Mouse (Mus musculus) limb, embryonic 15.5 days (tissue): ENCODE results near the gene Cgref1. TPM values are rescaled to one million over a fixed set of nuclear protein-coding genes. Genes with fewer than 3 reads are reported as not detected.
A peak's percentile ranks its signal among the peaks of the same experiment; 100 is the strongest.

Source experiments
- ATAC-seq: fragments of 200-750 bp; cut with Nextera tagmentation; 2 replicates; pipeline ENCODE4 v1.8.0; 2017; ENCODE audit warnings: low read depth, moderate TSS enrichment; ENCODE audit not compliant: insufficient number of reproducible peaks, low FRiP score, low TSS enrichment
- H3K27ac ChIP-seq: fragments of 300-500 bp; sonication (generic); 2 replicates; pipeline ENCODE4 v1.5.1; 2015; ENCODE audit warnings: moderate library complexity, mild to moderate bottlenecking, inconsistent platforms
- H3K27me3 ChIP-seq: fragments of 300-500 bp; sonication (generic); 2 replicates; pipeline ENCODE4 v1.6.1; 2015; ENCODE audit warnings: inconsistent platforms
- H3K36me3 ChIP-seq: fragments of 300-500 bp; sonication (generic); 2 replicates; pipeline ENCODE4 v1.6.1; 2015; ENCODE audit warnings: inconsistent platforms
- H3K4me1 ChIP-seq: fragments of 300-500 bp; sonication (generic); 2 replicates; pipeline ENCODE4 v1.6.1; 2015; ENCODE audit warnings: inconsistent platforms
- H3K4me2 ChIP-seq: fragments of 300-500 bp; sonication (generic); 2 replicates; pipeline ENCODE4 v1.6.1; 2015; ENCODE audit warnings: mild to moderate bottlenecking, inconsistent platforms
- H3K4me3 ChIP-seq: fragments of 300-500 bp; sonication (generic); 2 replicates; pipeline ENCODE4 v1.5.1; 2015; ENCODE audit warnings: mild to moderate bottlenecking, inconsistent platforms
- H3K9ac ChIP-seq: fragments of 300-500 bp; sonication (generic); 2 replicates; pipeline ENCODE4 v1.6.1; 2015; ENCODE audit warnings: inconsistent platforms
- H3K9me3 ChIP-seq: fragments of 300-500 bp; sonication (generic); 2 replicates; pipeline ENCODE4 v1.6.1; 2016; ENCODE audit warnings: inconsistent platforms
- WGBS: fragments of 180-500 bp; shearing (Covaris S2); methylation state at CpG from one replicate; pipeline ENCODE4 v1.1.7; 2015; 5-methylcytosine and 5-hydroxymethylcytosine counted together
- polyA plus RNA-seq: library from polyadenylated mRNA; unstranded; fragments of >200 nt; fragmentation: Nextera tagmentation; extraction: Ambion mirVana; gene quantifications from 2 replicates; pipeline ENCODE4 v1.2.1, GENCODE M21; 2015

Gene Cgref1
- polyA plus RNA-seq, 1 experiment from 2014 or later, result 21.0 TPM

- H3K9ac ChIP-seq, result no peak overlapping the region
- no peaks in the 10 kb centered on the region for H3K9me3 ChIP-seq
- H3K27ac ChIP-seq, result no peak overlapping the region
- peaks cover 24% of the 10 kb centered on the region for H3K4me1 ChIP-seq
- ATAC-seq, result no peak
- H3K36me3 ChIP-seq, result peaks cover 18% of the 10 kb centered on the region
- WGBS, result 64% methylated on average over 5 of the region's 5 CpGs
- H3K27me3 ChIP-seq, result peaks cover 6% of the 10 kb centered on the region; the same call in 1 of the 2 replicates
- no peak overlapping the region for H3K4me2 ChIP-seq
- H3K4me3 ChIP-seq, result no peak overlapping the region
Observed at GRCm38 (mm10) chr5:30948620-30949019, 3.2 kb upstream of the Cgref1 start.

- ATAC-seq, result no peak
- Histone ChIP-seq H3K9ac (no peak overlapping the region), H3K27me3 (peaks cover 6% of the 10 kb centered on the region; the same call in 1 of the 2 replicates), H3K36me3 (no peaks in the 10 kb centered on the region), H3K4me2 (no peak overlapping the region), H3K4me1 (peaks cover 12% of the 10 kb centered on the region), H3K4me3 (no peak overlapping the region; the same call in 1 of the 2 replicates), H3K9me3 (no peaks in the 10 kb centered on the region), H3K27ac (no peak overlapping the region)
- 78% methylated on average over 6 of the region's 6 CpGs for WGBS
Observed at GRCm38 (mm10) chr5:30944344-30944743, 1.0 kb downstream of the Cgref1 start.

- H3K27me3 ChIP-seq, result peaks cover 6% of the 10 kb centered on the region; the same call in 1 of the 2 replicates
- H3K27ac ChIP-seq, result no peak overlapping the region
- no peak overlapping the region for H3K9ac ChIP-seq
- no peak overlapping the region for H3K4me3 ChIP-seq
- no peak for ATAC-seq
- no peak overlapping the region for H3K4me2 ChIP-seq
- WGBS, result 96% methylated on average over 2 of the region's 2 CpGs
- H3K36me3 ChIP-seq, result no peaks in the 10 kb centered on the region
- no peaks in the 10 kb centered on the region for H3K9me3 ChIP-seq
- peaks cover 6% of the 10 kb centered on the region for H3K4me1 ChIP-seq
Observed at GRCm38 (mm10) chr5:30943004-30943403, 2.4 kb downstream of the Cgref1 start.

GRCm38 (mm10) chr5:30934725-30935461, 10.5 kb downstream of the Cgref1 start:
- Histone ChIP-seq H3K9ac (no peak overlapping the region), H3K9me3 (no peaks in the 10 kb centered on the region), H3K4me1 (peaks cover 3% of the 10 kb centered on the region; the same call in 1 of the 2 replicates), H3K27me3 (no peaks in the 10 kb centered on the region), H3K4me2 (no peak overlapping the region), H3K4me3 (no peak overlapping the region), H3K36me3 (no peaks in the 10 kb centered on the region), H3K27ac (no peak overlapping the region)
- ATAC-seq, result no peak
- 88% methylated on average over 5 of the region's 5 CpGs for WGBS

GRCm38 (mm10) chr5:30933705-30934104, 11.7 kb downstream of the Cgref1 start:
- no peak for ATAC-seq
- Histone ChIP-seq H3K27ac (no peak overlapping the region), H3K36me3 (no peaks in the 10 kb centered on the region), H3K9ac (no peak overlapping the region), H3K9me3 (no peaks in the 10 kb centered on the region), H3K4me3 (no peak overlapping the region), H3K27me3 (no peaks in the 10 kb centered on the region), H3K4me2 (no peak overlapping the region), H3K4me1 (peaks cover 3% of the 10 kb centered on the region; the same call in 1 of the 2 replicates)
- WGBS, result 63% methylated on average over 5 of the region's 5 CpGs

- H3K4me3 ChIP-seq, result no peak overlapping the region
- H3K27ac ChIP-seq, result no peak overlapping the region
- ATAC-seq, result no peak
- no peaks in the 10 kb centered on the region for H3K9me3 ChIP-seq
- no peak overlapping the region for H3K4me2 ChIP-seq
- no peaks in the 10 kb centered on the region for H3K27me3 ChIP-seq
- H3K4me1 ChIP-seq, result peaks cover 6% of the 10 kb centered on the region; the same call in 1 of the 2 replicates
- no peaks in the 10 kb centered on the region for H3K36me3 ChIP-seq
- H3K9ac ChIP-seq, result no peak overlapping the region
- WGBS, result 77% methylated on average over 4 of the region's 4 CpGs
Observed at GRCm38 (mm10) chr5:30931378-30931777, 14.0 kb downstream of the Cgref1 start.

- Histone ChIP-seq H3K27me3 (no peaks in the 10 kb centered on the region), H3K9me3 (no peaks in the 10 kb centered on the region), H3K36me3 (no peaks in the 10 kb centered on the region), H3K4me1 (peaks cover 6% of the 10 kb centered on the region; the same call in 1 of the 2 replicates), H3K4me3 (no peak overlapping the region), H3K27ac (no peak overlapping the region), H3K4me2 (no peak overlapping the region), H3K9ac (no peak overlapping the region)
- no peak for ATAC-seq
- 80% methylated on average over 6 of the region's 6 CpGs for WGBS
Observed at GRCm38 (mm10) chr5:30930846-30931245, 14.5 kb downstream of the Cgref1 start.

GRCm38 (mm10) chr5:30930121-30930520, 15.3 kb downstream of the Cgref1 start:
- 32% methylated on average over 4 of the region's 4 CpGs for WGBS
- Histone ChIP-seq H3K9ac (no peak overlapping the region), H3K36me3 (0 out of 2 replicates have a peak, but pooled peaks cover 3% of the 10 kb centered on the region), H3K27ac (no peak overlapping the region), H3K4me2 (no peak overlapping the region), H3K27me3 (no peaks in the 10 kb centered on the region), H3K4me3 (no peak overlapping the region), H3K4me1 (peaks cover 6% of the 10 kb centered on the region; the same call in 1 of the 2 replicates), H3K9me3 (no peaks in the 10 kb centered on the region)
- ATAC-seq, result no peak; the same call in 1 of the 2 replicates

- H3K4me1 ChIP-seq, result peaks cover 7% of the 10 kb centered on the region; the same call in 1 of the 2 replicates
- ATAC-seq, result no peak
- 39% methylated on average over 7 of the region's 7 CpGs for WGBS
- H3K27me3 ChIP-seq, result no peaks in the 10 kb centered on the region
- H3K27ac ChIP-seq, result no peak overlapping the region
- H3K9ac ChIP-seq, result no peak overlapping the region
- H3K36me3 ChIP-seq, result 0 out of 2 replicates have a peak, but pooled peaks cover 3% of the 10 kb centered on the region
- no peaks in the 10 kb centered on the region for H3K9me3 ChIP-seq
- H3K4me3 ChIP-seq, result no peak overlapping the region
- peak overlapping the region; percentile 25; the same call in 1 of the 2 replicates for H3K4me2 ChIP-seq
Observed at GRCm38 (mm10) chr5:30927945-30928529, 17.4 kb downstream of the Cgref1 start.

- WGBS, result 73% methylated on average over 2 of the region's 2 CpGs
Observed at GRCm38 (mm10) chr5:30926073-30926472, 19.3 kb downstream of the Cgref1 start.

GRCm38 (mm10) chr5:30925217-30925616, 20.2 kb downstream of the Cgref1 start:
- 88% methylated on average over 5 of the region's 5 CpGs for WGBS

More at GRCm38 (mm10) chr5:30926073-30926472, 19.3 kb downstream of the Cgref1 start:
- Histone ChIP-seq H3K9ac (no peak overlapping the region), H3K36me3 (peaks cover 3% of the 10 kb centered on the region; the same call in 1 of the 2 replicates), H3K4me2 (no peak overlapping the region), H3K27ac (no peak overlapping the region), H3K9me3 (no peaks in the 10 kb centered on the region), H3K4me3 (no peak overlapping the region), H3K27me3 (no peaks in the 10 kb centered on the region), H3K4me1 (peaks cover 25% of the 10 kb centered on the region)
- ATAC-seq, result no peak

GRCm38 (mm10) chr5:30924614-30925013, 20.8 kb downstream of the Cgref1 start:
- 72% methylated on average over 8 of the region's 8 CpGs for WGBS
- no peak for ATAC-seq
- Histone ChIP-seq H3K4me1 (peaks cover 36% of the 10 kb centered on the region), H3K9me3 (no peaks in the 10 kb centered on the region), H3K4me3 (no peak overlapping the region), H3K9ac (no peak overlapping the region), H3K4me2 (no peak overlapping the region), H3K27ac (no peak overlapping the region), H3K27me3 (no peaks in the 10 kb centered on the region), H3K36me3 (peaks cover 18% of the 10 kb centered on the region)

More at GRCm38 (mm10) chr5:30925217-30925616, 20.2 kb downstream of the Cgref1 start:
- Histone ChIP-seq H3K27me3 (no peaks in the 10 kb centered on the region), H3K9ac (no peak overlapping the region), H3K4me1 (peaks cover 31% of the 10 kb centered on the region), H3K9me3 (no peaks in the 10 kb centered on the region), H3K4me3 (no peak overlapping the region), H3K27ac (no peak overlapping the region), H3K4me2 (no peak overlapping the region), H3K36me3 (peaks cover 11% of the 10 kb centered on the region)
- ATAC-seq, result no peak
